In the genomic region with DNA sequence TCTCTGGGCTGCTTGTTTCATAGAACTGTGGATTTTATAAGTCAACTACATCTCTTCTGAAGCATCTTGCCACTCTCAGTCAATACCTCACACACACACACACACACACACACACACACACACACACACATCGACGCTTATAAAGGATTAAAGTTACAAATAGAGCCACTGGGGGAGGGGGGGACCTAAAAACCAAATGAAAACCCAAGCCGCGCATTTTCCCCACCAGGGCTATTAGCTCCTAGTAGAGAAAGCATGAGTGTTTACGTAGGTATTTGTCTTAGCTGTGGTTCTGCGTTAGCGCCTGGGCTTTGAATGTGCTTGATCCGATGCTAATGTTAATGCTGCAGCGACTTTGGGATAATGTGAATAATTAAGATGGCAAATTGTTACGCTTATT, we compare ENCODE assay signal across 25 mouse cellular contexts. TPM values are rescaled to one million over a fixed set of nuclear protein-coding genes. Genes with fewer than 3 reads are reported as not detected.
DNase-seq lines count a peak whose midpoint lies in the region; ATAC-seq and TF ChIP-seq lines count a peak whose summit lies in the region.
"Had no signal": no experiment of that assay in that cellular context is flagged by ENCODE, and none has a peak within 500 bp of the region (broad histone marks: within the 10 kb centered on the region; RNA-seq: fewer than 3 reads in every experiment).

No protein-coding gene starts in this region.

- H3K4me1 ChIP-seq in lung, embryonic 16.5 days (replicated peaks; ENCODE audit: control insufficient read depth, insufficient read depth, low read length) = peaks cover 17% of the 10 kb centered on the region
- peaks cover 17% of the 10 kb centered on the region for H3K4me1 ChIP-seq in intestine, embryonic 16.5 days (ENCODE audit: control insufficient read depth, insufficient read depth, low read length)

- peak overlapping the region; percentile 66 for H3K27ac ChIP-seq in gastrocnemius, adult 2 months
- H3K27ac ChIP-seq in lung, embryonic 16.5 days (ENCODE audit: low read length) = no peak overlapping the region
- no peak overlapping the region; the same call in 1 of the 2 replicates for H3K27ac ChIP-seq in intestine, embryonic 16.5 days (ENCODE audit: low read length)
- H3K27ac ChIP-seq: hindbrain, embryonic 15.5 days; liver, embryonic 15.5 days; lung, embryonic 15.5 days; midbrain, embryonic 12.5 days had no signal

- H3K36me3 ChIP-seq in lung, embryonic 16.5 days (ENCODE audit: control insufficient read depth, insufficient read depth, low read length) = no peaks in the 10 kb centered on the region
- H3K36me3 ChIP-seq in intestine, embryonic 16.5 days (ENCODE audit: control insufficient read depth, insufficient read depth, low read length) = no peaks in the 10 kb centered on the region
- H3K36me3 ChIP-seq: heart, embryonic 12.5 days; hindbrain, embryonic 15.5 days; liver, embryonic 15.5 days; lung, embryonic 15.5 days; midbrain, embryonic 12.5 days had no signal

- no peaks in the 10 kb centered on the region for H3K27me3 ChIP-seq in lung, embryonic 16.5 days (ENCODE audit: control insufficient read depth, insufficient read depth, low read depth, low read length)
- H3K27me3 ChIP-seq in intestine, embryonic 16.5 days (replicated peaks; ENCODE audit: control insufficient read depth, insufficient read depth, low read length) = no peaks in the 10 kb centered on the region
- H3K27me3 ChIP-seq: heart, embryonic 12.5 days; lung, embryonic 15.5 days; midbrain, embryonic 12.5 days; Patski had no signal

- H3K9me3 ChIP-seq in lung, embryonic 16.5 days (ENCODE audit: control insufficient read depth, low read length) = no peaks in the 10 kb centered on the region
- no peaks in the 10 kb centered on the region for H3K9me3 ChIP-seq in intestine, embryonic 16.5 days (ENCODE audit: control insufficient read depth, low read length)
- H3K9me3 ChIP-seq: heart, embryonic 12.5 days; hindbrain, embryonic 15.5 days; liver, embryonic 15.5 days; lung, embryonic 15.5 days; midbrain, embryonic 12.5 days had no signal

- no peak for TF ChIP-seq CTCF in gastrocnemius, adult 2 months (IDR thresholded peaks at IDR 0.05)
- TF ChIP-seq CTCF in brain, embryonic 14.5 days (IDR thresholded peaks at IDR 0.05; ENCODE audit: borderline replicate concordance, extremely low read depth, insufficient read depth, insufficient read length) = no peak

- TF ChIP-seq POLR2A in brain, embryonic 14.5 days (IDR thresholded peaks at IDR 0.05; ENCODE audit: borderline replicate concordance, extremely low read depth, insufficient read depth, insufficient read length, poor library complexity, severe bottlenecking) = no peak

- 29% methylated on average over 10 of the region's 10 CpGs for WGBS in lung, embryonic 16.5 days
- WGBS in intestine, embryonic 16.5 days = 31% methylated on average over 10 of the region's 10 CpGs

- peak overlapping the region; percentile 28; the same call in 1 of the 2 replicates for H3K4me3 ChIP-seq in gastrocnemius, adult 2 months
- no peak overlapping the region; the same call in 1 of the 2 replicates for H3K4me3 ChIP-seq in lung, embryonic 16.5 days (ENCODE audit: low read length)
- no peak overlapping the region; the same call in none of the 2 replicates for H3K4me3 ChIP-seq in intestine, embryonic 16.5 days (ENCODE audit: low read length)
- H3K4me3 ChIP-seq: heart, embryonic 12.5 days; hindbrain, embryonic 15.5 days; liver, embryonic 15.5 days; lung, embryonic 15.5 days; midbrain, embryonic 12.5 days had no signal

- no peak overlapping the region for H3K9ac ChIP-seq in lung, embryonic 16.5 days (ENCODE audit: low read length)
- peak overlapping the region; percentile 46; the same call in 1 of the 2 replicates for H3K9ac ChIP-seq in intestine, embryonic 16.5 days (ENCODE audit: low read depth, low read length)
- H3K9ac ChIP-seq: heart, embryonic 12.5 days; hindbrain, embryonic 15.5 days; liver, embryonic 15.5 days; lung, embryonic 15.5 days; midbrain, embryonic 12.5 days had no signal

- intact Hi-C loops in gastrocnemius, adult 2 months (cut with DNase I) = loop anchor here (2.0 kb wide), 1 partner anchor 14 kb away; no protein-coding TSS in a partner anchor

- ATAC-seq in lung, embryonic 16.5 days (ENCODE audit: low read depth) = no peak
- ATAC-seq in intestine, embryonic 16.5 days = no peak
- no peak for ATAC-seq in erythroblast, adult 5-6 weeks (replicated peaks; ENCODE audit: low FRiP score, poor library complexity, severe bottlenecking)
- ATAC-seq: inflammation-experienced regulatory T-cells, adult 6 months; Patski had no signal

- DNase-seq in gastrocnemius, adult 2 months = no peak
- DNase-seq in gastrocnemius, adult 18-20 months (ENCODE audit: low spot score) = no peak
- no peak for DNase-seq in lung, postnatal 4 days
- peak; percentile 14 for DNase-seq in brain, embryonic 14.5 days (ENCODE audit: low read depth)
- DNase-seq: adrenal gland, postnatal 10 days; cerebellum, adult 11 months; cerebellum, adult 9-10 months; cerebellum, postnatal 36 days; gastrocnemius, postnatal 25 days; heart, adult 18-20 months; heart, postnatal 4 days; kidney, adult 9 months; kidney, postnatal 10 days; layer of hippocampus, postnatal 36 days; thymus, postnatal 4 days had no signal

- peak overlapping the region; percentile 29; the same call in 1 of the 2 replicates for H3K4me2 ChIP-seq in lung, embryonic 16.5 days (ENCODE audit: low read depth, low read length)
- H3K4me2 ChIP-seq in intestine, embryonic 16.5 days (ENCODE audit: low read depth, low read length) = peak overlapping the region; percentile 43
- H3K4me2 ChIP-seq: heart, embryonic 12.5 days; hindbrain, embryonic 15.5 days; liver, embryonic 15.5 days; midbrain, embryonic 12.5 days had no signal

RNA-seq across cellular contexts. Expression of a gene that starts 4.7 kb away (rescaled TPM):
- total RNA-seq in gastrocnemius, adult 2 months (2021) = 100 to 1,000 TPM; 119 to 145 TPM
- total RNA-seq in gastrocnemius, adult 18-20 months (2021) = 100 to 1,000 TPM; 137 to 171 TPM
- 30.9 and 33.3 TPM in 2 replicates for polyA plus RNA-seq in lung, embryonic 16.5 days (2015; fragmentation: Nextera tagmentation; extraction: Ambion mirVana)
- 9.2 and 18.2 TPM in 2 replicates for polyA plus RNA-seq in brain, embryonic 14.5 days (2012; rRNA removed)
- polyA plus RNA-seq in intestine, embryonic 16.5 days (2015; fragmentation: Nextera tagmentation; extraction: Ambion mirVana) = 56.8 and 60.7 TPM in 2 replicates
- total RNA-seq in erythroblast, adult 5-6 weeks (2015; ENCODE audit: low replicate concordance) = not detected in 2 replicates
- total RNA-seq in erythroblast, adult 5-6 weeks (2017; ENCODE audit: low replicate concordance) = not detected in 2 replicates

Comparison
In these comparisons a context has a peak if more than half of its experiments do, and no peak if none do; other contexts are left out.
1. RNA of a gene that starts 4.7 kb away (total RNA-seq): 137 to 171 TPM in gastrocnemius, adult 18-20 months and 119 to 145 TPM in gastrocnemius, adult 2 months; not detected in erythroblast, adult 5-6 weeks; every median in the first group is over 100 times any median in the second.